Mouse (Mus musculus) adipose tissue, adult 10 weeks (tissue): ENCODE data around the gene 2310030G06Rik. TPM values are rescaled to one million over a fixed set of nuclear protein-coding genes. Genes with fewer than 3 reads are reported as not detected.

Experiments
- polyA plus RNA-seq: library from polyadenylated mRNA; stranded (reverse); fragments of 350-450 nt; fragmentation: Illumina TruSeq; extraction: RNeasy Lipid Tissue Mini Kit (QIAGEN cat#74804); gene quantifications from one replicate; pipeline ENCODE4 v1.2.3, GENCODE M21; 2014; ENCODE audit warnings: low read depth, low replicate concordance

Gene 2310030G06Rik
- polyA plus RNA-seq, result 22.5 TPM

GRCm38 (mm10) chr9:50746214-50746677, at the start of gene 2310030G06Rik:
Gene 2310030G06Rik, minus strand, starts transcription at chr9:50746536.

GRCm38 (mm10) chr9:50774991-50775612, 28.8 kb upstream of the 2310030G06Rik start, which contains the start of the genes Alg9 and 1110032A03Rik:
Gene Alg9, plus strand, starts transcription at chr9:50775019.
Gene 1110032A03Rik, minus strand, starts transcription at chr9:50775520.

GRCm38 (mm10) chr9:50768107-50769002, 22.0 kb upstream of the 2310030G06Rik start, which contains the start of gene Fdxacb1:
Gene Fdxacb1, plus strand, starts transcription at chr9:50768236.

GRCm38 (mm10) chr9:50752054-50752602, 5.8 kb upstream of the 2310030G06Rik start, which contains the start of gene Hspb2:
Gene Hspb2, minus strand, starts transcription at chr9:50752354.

GRCm38 (mm10) chr9:50751323-50751722, 5.0 kb upstream of the 2310030G06Rik start, which contains the start of gene Cryab:
Gene Cryab, plus strand, starts transcription at chr9:50751325.

GRCm38 (mm10) chr9:50738914-50739870, 7.1 kb downstream of the 2310030G06Rik start, which contains the start of gene Dixdc1:
Gene Dixdc1, minus strand, starts transcription at chr9:50739517.

Other genes with a start within 250 kb of the 2310030G06Rik start
- gene Pts, start 217.8 kb downstream of the 2310030G06Rik start, polyA plus RNA-seq, result 103 TPM
- 8.4 TPM for gene Il18, start 191.7 kb downstream of the 2310030G06Rik start, polyA plus RNA-seq
- 1.3 TPM for gene Bco2, start 191.4 kb downstream of the 2310030G06Rik start, polyA plus RNA-seq
- not detected for gene Tex12, start 185.2 kb downstream of the 2310030G06Rik start, polyA plus RNA-seq
- 177 TPM for gene Sdhd, start 142.7 kb downstream of the 2310030G06Rik start, polyA plus RNA-seq
- 241 TPM for gene Timm8b, start 142.6 kb downstream of the 2310030G06Rik start, polyA plus RNA-seq
- 6.5 TPM for gene Pih1d2, start 129.2 kb downstream of the 2310030G06Rik start, polyA plus RNA-seq
- 16.4 TPM for gene Nkapd1, start 129.1 kb downstream of the 2310030G06Rik start, polyA plus RNA-seq
- 58.6 TPM for gene Dlat, start 86.8 kb downstream of the 2310030G06Rik start, polyA plus RNA-seq
- 3.1 TPM for gene Dixdc1, start 7.0 kb downstream of the 2310030G06Rik start, polyA plus RNA-seq
- 80.6 TPM for gene Cryab, start 4.8 kb upstream of the 2310030G06Rik start, polyA plus RNA-seq
- gene Hspb2, start 5.8 kb upstream of the 2310030G06Rik start, polyA plus RNA-seq, result 7.4 TPM
- gene Fdxacb1, start 21.7 kb upstream of the 2310030G06Rik start, polyA plus RNA-seq, result 6.6 TPM
- gene Alg9, start 28.5 kb upstream of the 2310030G06Rik start, polyA plus RNA-seq, result 29.2 TPM
- gene 1110032A03Rik, start 29.0 kb upstream of the 2310030G06Rik start, polyA plus RNA-seq, result 114 TPM
- gene Ppp2r1b, start 98.8 kb upstream of the 2310030G06Rik start, polyA plus RNA-seq, result 71.4 TPM